Mouse (Mus musculus) heart, adult 9 months (tissue): ENCODE measurements around the gene Cfl1.

Experiments
- DNase-seq, 2 experiments: peaks; one replicate each; pipeline ENCODE4 v3.0.0; 2022; ENCODE audit warnings: low spot score in 2 of 2

The Cfl1 gene

GRCm38 (mm10) chr19:5490313-5490897 is at the start of gene Cfl1:
Cfl1 (plus strand) TSS chr19:5490455.
- DNase-seq = peak; percentile 96 to 97

GRCm38 (mm10) chr19:5444371-5444908 is 45.8 kb upstream of the Cfl1 start:
- DNase-seq = no peak

- no peak for DNase-seq
These were observed 45.3 kb upstream of the Cfl1 start for GRCm38 (mm10) chr19:5444954-5445353.

GRCm38 (mm10) chr19:5445747-5446146 is 44.5 kb upstream of the Cfl1 start:
- no peak for DNase-seq

- DNase-seq = peak; percentile 59 to 63
These were observed 42.5 kb upstream of the Cfl1 start, which contains the start of gene Fosl1 for GRCm38 (mm10) chr19:5447515-5448353. Fosl1 (plus strand) TSS chr19:5447547.

DNA sequence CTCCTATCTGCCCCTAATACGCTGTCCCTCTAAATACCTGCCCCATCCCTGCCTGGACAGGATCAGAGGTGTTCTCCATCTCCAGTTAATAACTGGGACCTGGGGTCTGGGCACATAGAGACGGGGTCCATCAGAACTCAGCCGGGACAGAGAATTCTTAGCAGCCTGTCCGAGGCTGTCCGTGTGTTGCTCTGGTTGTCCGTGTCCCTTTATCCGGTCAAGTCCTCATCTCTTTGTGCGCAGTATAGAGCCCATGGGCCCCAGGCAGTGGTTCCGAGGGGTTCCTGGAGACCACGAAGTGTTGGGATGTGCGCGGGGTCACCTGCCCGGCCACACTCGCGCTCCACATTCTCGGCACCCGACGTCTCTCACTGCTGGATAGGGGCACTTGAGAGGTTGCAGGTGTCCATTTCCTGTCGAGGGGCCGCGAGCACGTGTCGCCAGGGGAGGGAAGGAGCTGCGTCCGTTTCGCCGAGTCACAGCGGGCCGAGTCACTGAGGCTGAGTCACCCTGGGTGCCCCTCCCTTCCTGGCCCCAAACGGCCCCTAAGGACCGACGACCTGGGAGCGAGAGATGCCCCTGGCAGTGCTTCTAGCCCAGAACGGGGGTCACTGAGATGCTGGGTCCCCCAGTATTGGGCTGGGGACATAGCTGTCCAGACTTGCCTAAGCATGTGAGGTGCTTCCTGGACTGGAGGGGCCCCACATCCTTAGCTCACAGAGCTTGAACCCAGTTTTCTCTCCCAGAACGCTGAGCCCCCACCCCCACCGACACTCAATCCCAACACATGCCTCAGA is 41.7 kb upstream of the Cfl1 start:
- DNase-seq = no peak

DNA sequence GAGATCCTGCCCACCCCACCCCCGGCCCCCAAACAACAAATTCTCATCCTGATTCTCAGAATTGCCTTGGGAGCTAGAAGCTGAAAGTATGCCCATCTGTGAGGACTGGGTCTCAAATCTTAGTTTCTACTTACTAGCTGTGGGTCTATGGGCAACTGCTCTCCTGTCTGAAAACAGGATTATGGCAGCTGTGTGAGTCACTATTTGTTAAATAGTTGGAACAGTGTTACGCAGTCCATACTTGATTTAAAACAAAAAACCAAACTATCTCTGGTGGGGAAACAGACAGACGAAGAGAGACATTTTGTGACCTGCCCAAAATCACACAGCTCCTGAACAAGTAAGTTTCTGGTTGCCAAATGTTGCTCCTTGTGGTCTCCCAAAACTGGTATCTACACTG is 40.6 kb upstream of the Cfl1 start:
- no peak for DNase-seq

- no peak for DNase-seq
These were observed 38.5 kb upstream of the Cfl1 start for GRCm38 (mm10) chr19:5451766-5452165.

DNA sequence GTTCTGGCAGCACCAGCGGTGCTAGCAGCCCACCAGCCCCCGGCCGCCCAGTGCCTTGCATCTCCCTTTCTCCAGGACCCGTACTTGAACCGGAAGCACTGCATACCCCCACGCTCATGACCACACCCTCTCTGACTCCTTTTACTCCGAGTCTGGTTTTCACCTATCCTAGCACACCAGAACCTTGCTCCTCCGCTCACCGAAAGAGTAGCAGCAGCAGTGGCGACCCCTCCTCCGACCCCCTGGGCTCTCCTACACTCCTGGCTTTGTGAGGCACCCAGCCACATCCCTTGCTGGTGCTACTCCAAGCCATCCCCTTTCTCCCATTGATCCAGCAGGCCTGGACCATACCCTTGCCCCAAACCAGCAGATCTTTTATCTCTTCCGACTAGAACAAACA is 35.2 kb upstream of the Cfl1 start:
- DNase-seq = no peak

DNA sequence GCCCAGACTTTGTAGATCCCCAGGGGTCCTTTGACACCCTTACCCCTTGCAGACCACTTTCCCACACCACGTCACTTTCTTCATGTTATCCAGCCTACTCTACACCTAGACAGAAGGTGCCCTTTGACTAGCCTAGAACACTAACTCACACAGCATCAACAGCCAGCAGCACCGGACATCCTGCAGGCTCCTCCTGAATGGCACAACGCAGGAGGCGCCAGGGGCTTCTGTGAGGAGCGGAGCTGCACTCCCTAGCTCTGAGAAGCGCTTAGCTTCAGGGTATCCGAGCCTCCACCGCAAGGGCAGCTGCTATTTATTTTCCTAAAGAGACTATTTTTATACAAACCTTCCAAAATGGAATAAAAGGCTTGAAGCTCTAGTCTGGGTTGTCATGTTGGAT is 34.7 kb upstream of the Cfl1 start:
- no peak for DNase-seq

GRCm38 (mm10) chr19:5456241-5456921 is 33.9 kb upstream of the Cfl1 start:
- peak; percentile 62 to 80 for DNase-seq

- peak; percentile 97 to 98 for DNase-seq
These were observed 33.1 kb upstream of the Cfl1 start for GRCm38 (mm10) chr19:5456922-5457745.

DNA sequence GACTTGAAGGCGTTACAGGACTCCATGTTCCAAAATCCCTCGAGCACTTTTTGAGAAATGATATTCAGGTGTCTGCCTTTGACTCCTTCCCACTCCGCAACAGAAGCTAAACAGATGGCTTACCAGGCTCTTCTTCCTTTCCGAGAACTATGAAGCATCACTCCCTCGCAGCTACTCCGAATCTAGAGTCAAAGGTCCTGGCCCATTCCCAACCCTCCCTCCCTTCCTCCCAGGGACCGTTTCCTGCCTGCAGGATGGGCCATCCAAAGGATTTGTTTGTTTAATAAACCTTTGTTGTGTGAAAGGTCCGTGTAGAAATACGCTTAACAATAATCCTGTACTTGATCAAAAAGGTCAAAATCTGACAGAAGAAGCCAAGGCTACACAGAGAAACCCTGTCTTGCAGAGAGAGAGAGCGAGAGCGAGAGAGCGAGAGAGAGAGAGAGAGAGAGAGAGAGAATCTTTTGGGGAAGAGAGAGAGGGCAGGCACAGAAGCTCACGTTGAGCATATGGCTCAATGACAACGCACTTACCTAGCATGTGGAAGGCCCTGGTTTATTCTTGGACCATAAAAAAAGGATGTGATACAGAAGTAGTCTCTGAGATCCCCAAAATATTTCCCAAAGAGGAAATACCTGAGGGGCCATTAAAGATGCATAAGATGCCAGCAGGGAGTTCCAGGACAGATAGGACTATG is 32.4 kb upstream of the Cfl1 start, which contains the start of gene Ccdc85b:
Ccdc85b (minus strand) TSS at position 149 of the 697 bp plus-strand sequence.
- no peak for DNase-seq

DNA sequence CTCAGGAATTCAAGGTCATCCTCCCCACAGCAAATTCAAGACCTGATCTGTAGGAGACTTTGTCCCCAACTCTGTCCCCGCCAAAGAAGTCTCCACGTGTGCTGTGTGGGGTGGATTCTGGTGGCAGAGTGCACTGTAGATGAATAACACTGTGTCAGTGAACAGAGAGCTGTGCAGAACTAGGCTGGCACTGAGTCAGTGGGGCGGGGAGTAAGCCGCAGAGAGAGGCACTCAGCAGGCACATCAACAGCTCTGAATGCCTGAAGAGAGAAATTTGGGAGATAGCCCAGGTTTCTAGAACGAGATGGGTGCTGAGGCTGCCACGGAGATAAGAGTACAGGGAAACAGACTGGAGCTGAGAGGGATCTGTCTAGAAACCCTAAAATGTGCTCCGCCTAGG is 31.2 kb upstream of the Cfl1 start:
- DNase-seq = no peak

DNA sequence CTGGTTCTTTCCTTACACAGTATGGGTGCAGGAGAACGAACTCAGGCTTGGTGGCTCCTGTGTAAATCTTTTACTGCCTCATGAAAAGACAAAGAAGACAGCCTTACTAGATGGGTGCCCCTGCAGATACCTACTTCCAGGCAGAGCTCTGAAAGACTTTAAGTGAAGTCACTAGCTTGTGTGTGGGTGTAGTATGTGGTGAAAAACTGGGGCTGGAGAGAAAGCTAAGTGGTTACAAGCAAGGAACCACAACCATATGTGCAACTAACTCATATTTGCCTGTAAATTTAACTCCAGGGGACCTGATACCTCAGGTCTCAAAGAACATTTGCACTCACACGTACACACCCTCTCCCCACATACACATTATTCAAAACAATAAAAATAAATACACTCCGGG is 30.4 kb upstream of the Cfl1 start:
- DNase-seq = no peak

- DNase-seq = peak; percentile 87 to 88
These were observed 29.8 kb upstream of the Cfl1 start, which contains the start of gene Fibp for GRCm38 (mm10) chr19:5460465-5460911. Fibp (plus strand) TSS chr19:5460615.

GRCm38 (mm10) chr19:5461411-5461810 is 28.8 kb upstream of the Cfl1 start:
- DNase-seq = no peak

GRCm38 (mm10) chr19:5463212-5463611 is 27.0 kb upstream of the Cfl1 start:
- DNase-seq = no peak

GRCm38 (mm10) chr19:5463791-5464562 is 26.3 kb upstream of the Cfl1 start:
- DNase-seq = peak in 1 of 2 experiments; percentile 42
